Mouse (Mus musculus) limb, embryonic 12.5 days (tissue): Measurements from ENCODE around the gene Nrxn2. TPM values are rescaled to one million over a fixed set of nuclear protein-coding genes. Genes with fewer than 3 reads are reported as not detected.

Source experiments
- ATAC-seq: fragments of 200-750 bp; cut with Nextera tagmentation; 2 replicates; pipeline ENCODE4 v1.8.0; 2017; ENCODE audit warnings: low read depth, moderate TSS enrichment; ENCODE audit not compliant: insufficient number of reproducible peaks, insufficient read depth, low FRiP score, low TSS enrichment
- H3K27ac ChIP-seq: fragments of 300-500 bp; sonication (generic); 2 replicates; pipeline ENCODE4 v1.5.1; 2016; ENCODE audit warnings: mild to moderate bottlenecking, moderate library complexity
- H3K27me3 ChIP-seq: fragments of 300-500 bp; sonication (generic); 2 replicates; pipeline ENCODE4 v1.6.1; 2016; ENCODE audit warnings: mild to moderate bottlenecking, moderate library complexity
- H3K36me3 ChIP-seq: fragments of 300-500 bp; sonication (generic); 2 replicates; pipeline ENCODE4 v1.6.1; 2016; ENCODE audit warnings: mild to moderate bottlenecking, moderate library complexity
- H3K4me1 ChIP-seq: fragments of 300-500 bp; sonication (generic); replicated peaks from 2 replicates; pipeline ENCODE4 v1.6.1; 2016
- H3K4me2 ChIP-seq: fragments of 300-500 bp; sonication (generic); 2 replicates; pipeline ENCODE4 v1.6.1; 2016; ENCODE audit warnings: mild to moderate bottlenecking, moderate library complexity
- H3K4me3 ChIP-seq: fragments of 300-500 bp; sonication (generic); replicated peaks from 2 replicates; pipeline ENCODE4 v1.5.1; 2016; ENCODE audit warnings: mild to moderate bottlenecking
- H3K9ac ChIP-seq: fragments of 300-500 bp; sonication (generic); replicated peaks from 2 replicates; pipeline ENCODE4 v1.6.1; 2016; ENCODE audit warnings: mild to moderate bottlenecking, moderate library complexity
- H3K9me3 ChIP-seq: fragments of 300-500 bp; sonication (generic); 2 replicates; pipeline ENCODE4 v1.6.1; 2016; ENCODE audit warnings: mild to moderate bottlenecking, moderate library complexity
- WGBS: fragments of 180-500 bp; shearing (Covaris S2); methylation state at CpG from one replicate; pipeline ENCODE4 v1.1.7; 2016; 5-methylcytosine and 5-hydroxymethylcytosine counted together
- polyA plus RNA-seq: library from polyadenylated mRNA; unstranded; fragments of >200 nt; fragmentation: Nextera tagmentation; extraction: Ambion mirVana; gene quantifications from 2 replicates; pipeline ENCODE4 v1.2.1, GENCODE M21; 2016

The Nrxn2 gene
- polyA plus RNA-seq, 1 experiment from 2014 or later = 2.4 TPM

GRCm38 (mm10) chr19:6392743-6393393 is 25.7 kb upstream of the Nrxn2 start:
- WGBS = 90% methylated on average over 14 of the region's 14 CpGs
- Histone ChIP-seq H3K9me3 (no peaks in the 10 kb centered on the region), H3K4me2 (no peak overlapping the region), H3K36me3 (no peaks in the 10 kb centered on the region), H3K4me1 (peaks cover 10% of the 10 kb centered on the region), H3K27me3 (peaks cover 23% of the 10 kb centered on the region), H3K4me3 (no peak overlapping the region), H3K27ac (no peak overlapping the region), H3K9ac (no peak overlapping the region)
- ATAC-seq = no peak

GRCm38 (mm10) chr19:6393637-6394036 is 24.9 kb upstream of the Nrxn2 start:
- Histone ChIP-seq H3K27ac (no peak overlapping the region), H3K9ac (no peak overlapping the region), H3K27me3 (peaks cover 26% of the 10 kb centered on the region), H3K9me3 (no peaks in the 10 kb centered on the region), H3K4me1 (peaks cover 16% of the 10 kb centered on the region), H3K36me3 (no peaks in the 10 kb centered on the region), H3K4me3 (no peak overlapping the region), H3K4me2 (no peak overlapping the region)
- 89% methylated on average over 16 of the region's 16 CpGs for WGBS
- no peak for ATAC-seq

- 86% methylated on average over 5 of the region's 5 CpGs for WGBS
- H3K9ac ChIP-seq = no peak overlapping the region
- H3K4me3 ChIP-seq = no peak overlapping the region
- no peaks in the 10 kb centered on the region for H3K36me3 ChIP-seq
- peaks cover 31% of the 10 kb centered on the region for H3K4me1 ChIP-seq
- H3K4me2 ChIP-seq = no peak overlapping the region
- ATAC-seq = no peak
- peaks cover 45% of the 10 kb centered on the region for H3K27me3 ChIP-seq
- no peak overlapping the region for H3K27ac ChIP-seq
- H3K9me3 ChIP-seq = no peaks in the 10 kb centered on the region
Observed at GRCm38 (mm10) chr19:6396237-6396636, 22.3 kb upstream of the Nrxn2 start.

GRCm38 (mm10) chr19:6397582-6398249 is 20.8 kb upstream of the Nrxn2 start:
- ATAC-seq = no peak
- Histone ChIP-seq H3K4me1 (peaks cover 40% of the 10 kb centered on the region), H3K9ac (no peak overlapping the region), H3K4me3 (no peak overlapping the region), H3K27me3 (peaks cover 60% of the 10 kb centered on the region), H3K9me3 (no peaks in the 10 kb centered on the region), H3K27ac (no peak overlapping the region), H3K36me3 (no peaks in the 10 kb centered on the region), H3K4me2 (0 out of 2 replicates have a peak overlapping the region, but pooled peaks have one; percentile 100)
- 85% methylated on average over 22 of the region's 22 CpGs for WGBS

GRCm38 (mm10) chr19:6398447-6399284 is 19.9 kb upstream of the Nrxn2 start:
- ATAC-seq = peak; percentile 64; the same call in 1 of the 2 replicates
- Histone ChIP-seq H3K27me3 (peaks cover 69% of the 10 kb centered on the region), H3K27ac (no peak overlapping the region), H3K9ac (peak overlapping the region; percentile 58; the same call in 1 of the 2 replicates), H3K4me3 (peak overlapping the region; percentile 63), H3K4me2 (peak overlapping the region; percentile 100), H3K36me3 (no peaks in the 10 kb centered on the region), H3K9me3 (no peaks in the 10 kb centered on the region), H3K4me1 (peaks cover 40% of the 10 kb centered on the region)
- under 1% methylated on average over 39 of the region's 39 CpGs for WGBS

- H3K4me1 ChIP-seq = peaks cover 40% of the 10 kb centered on the region
- H3K4me3 ChIP-seq = peak within 1 kb of the TSS; percentile 63
- peak within 1 kb of the TSS; percentile 100 for H3K4me2 ChIP-seq
- no peaks in the 10 kb centered on the region for H3K36me3 ChIP-seq
- peak within 1 kb of the TSS; percentile 58 for H3K9ac ChIP-seq
- H3K27ac ChIP-seq = no peak within 1 kb of the TSS
- no peaks in the 10 kb centered on the region for H3K9me3 ChIP-seq
- H3K27me3 ChIP-seq = peaks cover 72% of the 10 kb centered on the region
- ATAC-seq = no peak
- WGBS = under 1% methylated on average over 68 of the region's 87 CpGs
Observed at GRCm38 (mm10) chr19:6399285-6400095, 19.0 kb upstream of the Nrxn2 start, which contains the start of gene Rasgrp2. Rasgrp2 (plus strand) TSS chr19:6399340.

GRCm38 (mm10) chr19:6400096-6401086 is 18.1 kb upstream of the Nrxn2 start:
- Histone ChIP-seq H3K9ac (peak overlapping the region; percentile 58), H3K27ac (no peak overlapping the region), H3K4me3 (peak overlapping the region; percentile 63), H3K36me3 (no peaks in the 10 kb centered on the region), H3K27me3 (peaks cover 72% of the 10 kb centered on the region), H3K4me2 (peak overlapping the region; percentile 100), H3K4me1 (peaks cover 40% of the 10 kb centered on the region), H3K9me3 (no peaks in the 10 kb centered on the region)
- ATAC-seq = no peak
- 3% methylated on average over 29 of the region's 29 CpGs for WGBS

- Histone ChIP-seq H3K27me3 (peaks cover 72% of the 10 kb centered on the region), H3K4me2 (peak overlapping the region; percentile 100), H3K4me1 (peaks cover 40% of the 10 kb centered on the region), H3K36me3 (no peaks in the 10 kb centered on the region), H3K27ac (no peak overlapping the region), H3K9me3 (no peaks in the 10 kb centered on the region), H3K4me3 (peak overlapping the region; percentile 63), H3K9ac (0 out of 2 replicates have a peak overlapping the region, but pooled peaks have one; percentile 14)
- WGBS = under 1% methylated on average over 32 of the region's 32 CpGs
- no peak for ATAC-seq
Observed at GRCm38 (mm10) chr19:6401131-6401815, 17.3 kb upstream of the Nrxn2 start.

GRCm38 (mm10) chr19:6401951-6402350 is 16.6 kb upstream of the Nrxn2 start:
- WGBS = 8% methylated on average over 9 of the region's 9 CpGs
- Histone ChIP-seq H3K27ac (no peak overlapping the region), H3K9me3 (no peaks in the 10 kb centered on the region)

More at GRCm38 (mm10) chr19:6401951-6402350, 16.6 kb upstream of the Nrxn2 start:
- peaks cover 40% of the 10 kb centered on the region for H3K4me1 ChIP-seq
- H3K4me3 ChIP-seq = peak overlapping the region; percentile 63
- ATAC-seq = no peak
- H3K4me2 ChIP-seq = peak overlapping the region; percentile 100
- peaks cover 73% of the 10 kb centered on the region for H3K27me3 ChIP-seq
- H3K36me3 ChIP-seq = no peaks in the 10 kb centered on the region
- 0 out of 2 replicates have a peak overlapping the region, but pooled peaks have one; percentile 14 for H3K9ac ChIP-seq
